Comparison of ENCODE assay signal across 25 mouse cellular contexts in the genomic region with DNA sequence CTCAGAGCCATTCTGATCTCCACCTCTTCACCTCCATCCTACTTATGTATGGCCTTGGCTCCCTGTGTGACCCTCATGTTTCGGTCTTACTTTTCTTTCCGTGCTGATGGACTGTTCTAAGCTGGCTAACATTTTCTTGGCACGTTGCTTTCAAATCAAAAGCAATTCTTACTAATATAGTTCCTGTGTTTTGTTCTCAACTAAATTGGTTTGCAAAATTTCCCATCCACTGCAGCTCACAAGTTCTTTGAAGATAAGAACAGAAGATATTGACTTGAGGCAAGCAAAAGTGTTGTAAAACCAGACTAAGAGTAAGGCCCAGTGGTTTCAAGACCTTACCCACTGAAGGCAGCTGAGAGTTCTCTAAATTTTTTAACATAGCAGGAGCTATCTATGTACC.
DNase-seq lines count a peak whose midpoint lies in the region; ATAC-seq and TF ChIP-seq lines count a peak whose summit lies in the region.
"Had no signal": no experiment of that assay in that cellular context is flagged by ENCODE, and none has a peak within 500 bp of the region (broad histone marks: within the 10 kb centered on the region; RNA-seq: fewer than 3 reads in every experiment).

No protein-coding gene starts in this region.

- peak; percentile 61 for ATAC-seq in CD4-positive, CD25-positive, alpha-beta regulatory T cell, adult 4 months
- ATAC-seq: forebrain, embryonic 14.5 days; forebrain, embryonic 16.5 days had no signal

- WGBS in spleen, adult 2 months, result 73% methylated on average over 3 of the region's 3 CpGs

- peaks cover 3% of the 10 kb centered on the region for H3K4me1 ChIP-seq in spleen, adult 2 months (ENCODE audit: control insufficient read depth, insufficient read depth, insufficient read length)
- H3K4me1 ChIP-seq: embryonic facial prominence, embryonic 13.5 days; embryonic facial prominence, embryonic 15.5 days; forebrain, embryonic 10.5 days; forebrain, embryonic 12.5 days had no signal

- no peaks in the 10 kb centered on the region for H3K27me3 ChIP-seq in spleen, adult 2 months (ENCODE audit: control insufficient read depth, insufficient read depth, low read length)
- H3K27me3 ChIP-seq: embryonic facial prominence, embryonic 13.5 days; embryonic facial prominence, embryonic 15.5 days; forebrain, embryonic 12.5 days had no signal

- peak overlapping the region; percentile 66; the same call in 1 of the 2 replicates for H3K27ac ChIP-seq in spleen, adult 2 months (ENCODE audit: insufficient read depth, low read length)
- H3K27ac ChIP-seq: embryonic facial prominence, embryonic 13.5 days; embryonic facial prominence, embryonic 15.5 days; forebrain, embryonic 10.5 days; forebrain, embryonic 12.5 days had no signal

- intact Hi-C loops in left cerebral cortex, postnatal 14 days (cut with DNase I), result no loop called here

- H3K4me3 ChIP-seq in spleen, adult 2 months (ENCODE audit: extremely low read depth, insufficient read depth, insufficient read length), result no peak overlapping the region
- H3K4me3 ChIP-seq: embryonic facial prominence, embryonic 13.5 days; embryonic facial prominence, embryonic 15.5 days; erythroblast, embryonic 14.5 days; forebrain, embryonic 10.5 days; forebrain, embryonic 12.5 days had no signal

- no peak for DNase-seq in spleen, adult 2 months (ENCODE audit: low read depth in 1 of 2, low spot score in 2 of 2)
- no peak for DNase-seq in spleen, adult 18-20 months
- DNase-seq in induced T-regulatory cell, adult 2 months (ENCODE audit: low read depth), result peak; percentile 70
- DNase-seq in naive thymus-derived CD4-positive, alpha-beta T cell, adult 2 months (ENCODE audit: low read depth), result peak; percentile 70
- no peak for DNase-seq in adrenal gland, postnatal 14 days
- DNase-seq in layer of hippocampus, adult 8-10 months (ENCODE audit: low spot score in 2 of 2), result no peak
- DNase-seq in left cerebral cortex, postnatal 14 days (ENCODE audit: low spot score in 2 of 2), result no peak
- DNase-seq: adrenal gland, adult 8-10 months; adrenal gland, postnatal 25 days; B cell, adult 2 months; cerebellum, adult 11 months; cerebellum, adult 18-20 months; cerebellum, adult 8-10 months; cerebellum, adult 9-11 months; cerebellum, postnatal 14 days; cerebellum, postnatal 36 days; embryo, embryonic 11 days had no signal

- no peak for TF ChIP-seq CTCF in spleen, adult 2 months (IDR thresholded peaks at IDR 0.05; ENCODE audit: extremely low read depth, insufficient read depth, insufficient read length, insufficient replicate concordance)

- no peak for TF ChIP-seq POLR2A in spleen, adult 2 months (IDR thresholded peaks at IDR 0.05; ENCODE audit: low read depth, low read length)

- H3K36me3 ChIP-seq in spleen, adult 2 months (ENCODE audit: control insufficient read depth, insufficient read depth, low read length), result no peaks in the 10 kb centered on the region
- H3K36me3 ChIP-seq: embryonic facial prominence, embryonic 13.5 days; embryonic facial prominence, embryonic 15.5 days; forebrain, embryonic 10.5 days; forebrain, embryonic 12.5 days had no signal

Comparison
In these comparisons a context has a peak if more than half of its experiments do, and no peak if none do; other contexts are left out.
1. DNase-seq: peak in induced T-regulatory cell, adult 2 months (single experiment) and naive thymus-derived CD4-positive, alpha-beta T cell, adult 2 months (single experiment); none in spleen, adult 2 months (0 of 2), spleen, adult 18-20 months (0 of 2), adrenal gland, postnatal 14 days (single experiment), layer of hippocampus, adult 8-10 months (0 of 2) and left cerebral cortex, postnatal 14 days (0 of 2).